Mouse (Mus musculus) c-Kit-positive CD71-positive TER-119-positive erythroid progenitor cells, embryonic 14.5 days (primary cell): ENCODE results near the gene Vhl.

Experiments
- DNase-seq: peaks from one replicate; pipeline ENCODE4 v3.0.0-alpha.2; 2013; ENCODE audit warnings: low spot score

Vhl gene

DNA sequence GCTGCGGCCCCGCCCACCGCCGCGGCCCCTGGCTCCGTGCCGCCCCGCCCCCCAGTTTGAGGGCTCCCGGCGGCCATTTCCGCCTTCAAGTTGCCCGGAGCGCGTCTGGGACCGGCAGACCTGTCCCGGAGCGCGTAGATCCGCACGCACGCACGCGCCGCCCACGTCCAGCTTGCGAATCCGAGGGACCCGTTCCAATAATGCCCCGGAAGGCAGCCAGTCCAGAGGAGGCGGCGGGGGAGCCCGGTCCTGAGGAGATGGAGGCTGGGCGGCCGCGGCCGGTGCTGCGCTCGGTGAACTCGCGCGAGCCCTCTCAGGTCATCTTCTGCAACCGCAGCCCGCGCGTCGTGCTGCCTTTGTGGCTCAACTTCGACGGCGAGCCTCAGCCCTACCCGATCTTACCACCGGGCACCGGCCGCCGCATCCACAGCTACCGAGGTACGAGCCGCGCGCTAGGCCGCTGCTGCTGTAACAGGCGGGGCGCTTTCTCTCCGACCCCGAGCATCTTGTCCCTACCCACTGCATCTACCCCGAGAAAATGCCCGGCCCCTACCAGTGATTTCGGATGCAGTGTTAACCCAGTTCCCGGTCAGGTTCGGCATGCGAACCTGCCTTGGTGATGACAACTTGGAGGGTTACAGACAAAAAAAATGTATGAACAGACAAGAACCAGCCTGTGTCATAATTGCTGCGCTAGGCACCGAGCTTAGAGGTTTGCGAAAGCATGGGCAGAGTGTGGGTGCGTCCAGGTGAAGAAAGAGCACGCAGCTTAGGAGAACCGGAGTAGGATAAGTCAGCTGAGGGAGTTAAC, at the start of gene Vhl:
Gene Vhl, plus strand, starts transcription at position 19 of the 811 bp plus-strand sequence.
- peak; percentile 74 for DNase-seq

DNA sequence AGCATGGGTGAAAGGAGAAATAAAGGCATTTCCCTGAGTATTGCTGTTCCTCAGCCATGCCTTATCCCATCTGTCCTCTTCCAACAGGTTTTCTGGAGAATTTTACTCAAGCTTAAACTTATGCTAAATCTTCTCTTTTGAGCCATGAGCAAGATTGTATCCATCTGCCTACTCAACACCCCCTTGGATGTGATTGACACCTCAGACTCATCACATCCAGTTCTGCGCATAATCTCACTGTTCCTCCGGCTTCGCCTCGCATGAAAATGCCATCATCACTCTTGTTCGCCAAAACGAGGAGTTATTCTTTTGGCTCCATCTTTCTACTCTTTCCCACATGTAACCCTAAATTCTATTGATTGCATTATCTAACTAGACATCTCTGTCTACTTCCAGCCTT, 47.7 kb upstream of the Vhl start:
- no peak for DNase-seq

DNA sequence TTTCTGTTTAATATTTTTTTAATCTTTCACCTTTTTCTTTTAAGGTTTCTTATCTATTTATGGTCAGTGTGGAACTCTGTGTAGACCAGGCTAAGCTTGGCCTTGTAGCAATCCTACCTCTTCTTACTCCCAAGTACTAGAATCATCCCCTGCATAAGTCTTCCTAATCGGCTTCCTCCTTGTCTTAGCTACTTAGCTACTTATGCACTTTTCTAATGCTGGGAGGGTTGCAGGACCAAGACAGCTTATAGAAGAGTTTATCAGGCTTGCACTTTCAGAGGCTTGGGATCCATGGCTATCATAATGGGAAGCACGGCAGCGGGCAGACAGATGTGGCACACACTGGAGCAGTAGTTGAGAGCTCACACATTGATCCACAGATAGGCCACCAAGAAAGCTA, 44.5 kb upstream of the Vhl start:
- DNase-seq: no peak

DNA sequence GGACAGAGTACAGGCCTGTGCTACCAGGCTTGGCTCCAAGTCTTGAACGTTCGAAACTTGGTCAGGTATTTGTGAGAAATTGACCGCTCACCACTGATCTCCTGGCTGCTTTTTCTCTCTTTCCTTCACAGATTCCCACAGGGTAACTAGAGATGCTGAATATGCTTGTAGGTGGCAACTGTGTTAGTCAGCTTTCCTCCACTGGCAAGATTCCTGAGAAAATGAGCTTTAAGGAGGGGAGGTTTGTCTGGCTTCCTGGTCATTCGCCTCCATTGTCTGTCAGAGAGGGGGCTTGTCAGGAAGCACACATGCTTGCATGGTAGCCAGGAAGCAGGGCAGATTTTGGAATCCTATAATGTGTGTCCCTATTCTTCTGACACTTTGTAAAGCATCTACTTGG, 40.7 kb upstream of the Vhl start:
- DNase-seq: no peak

DNA sequence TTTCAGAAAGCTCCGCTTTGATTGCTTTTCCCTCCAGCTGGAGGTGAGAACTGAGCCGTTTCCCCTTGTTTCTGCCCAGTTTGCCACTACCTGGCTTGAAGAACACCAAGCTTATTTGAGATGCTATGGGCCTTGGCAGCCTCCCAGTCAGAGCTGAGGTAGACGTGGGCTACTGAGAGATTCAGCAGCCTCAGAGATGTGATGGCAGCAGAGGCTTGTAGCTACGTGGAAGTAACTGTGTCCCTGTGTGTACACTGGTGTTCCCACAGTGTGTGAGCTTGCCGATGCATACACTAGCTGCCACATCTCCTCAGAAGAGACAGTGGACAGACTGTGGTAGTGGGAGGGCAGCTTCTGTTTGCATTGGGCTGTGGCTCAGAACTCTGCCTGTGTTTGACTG, 38.7 kb upstream of the Vhl start:
- no peak for DNase-seq

DNA sequence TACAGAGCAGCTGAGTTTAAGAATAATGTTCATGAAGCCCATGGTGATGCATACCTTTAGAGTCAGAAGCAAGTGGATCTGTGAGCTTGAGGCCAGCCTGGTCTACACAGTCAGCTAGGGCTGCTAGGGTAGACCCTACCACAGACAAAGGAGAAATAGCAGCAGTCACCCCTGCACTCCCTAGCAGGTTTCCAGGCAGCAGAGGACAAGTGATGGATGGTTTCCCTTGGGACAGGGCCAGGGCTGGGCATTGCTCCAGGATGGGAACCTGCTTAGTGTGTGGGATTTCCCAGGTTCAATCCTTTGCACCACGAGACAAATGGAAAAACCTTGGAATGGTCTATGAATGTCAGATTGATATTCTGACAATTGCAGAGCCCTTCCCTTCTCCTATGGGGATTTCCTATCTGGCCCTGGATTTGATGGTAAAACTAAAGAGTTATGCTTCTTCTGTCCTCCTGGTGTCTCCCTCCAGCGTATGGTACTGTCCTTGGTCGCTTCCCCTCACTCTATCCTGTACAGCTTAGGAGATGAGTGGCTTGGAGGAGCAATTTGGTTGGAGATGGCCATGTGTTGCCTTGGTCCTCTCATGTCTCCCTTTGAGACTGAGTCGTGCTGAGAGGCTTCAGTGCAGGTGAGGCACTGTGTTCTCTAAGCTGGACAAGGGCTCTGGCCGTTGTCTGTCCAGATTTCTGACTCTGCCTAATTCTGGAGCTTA, 37.1 kb upstream of the Vhl start:
- DNase-seq: no peak

DNA sequence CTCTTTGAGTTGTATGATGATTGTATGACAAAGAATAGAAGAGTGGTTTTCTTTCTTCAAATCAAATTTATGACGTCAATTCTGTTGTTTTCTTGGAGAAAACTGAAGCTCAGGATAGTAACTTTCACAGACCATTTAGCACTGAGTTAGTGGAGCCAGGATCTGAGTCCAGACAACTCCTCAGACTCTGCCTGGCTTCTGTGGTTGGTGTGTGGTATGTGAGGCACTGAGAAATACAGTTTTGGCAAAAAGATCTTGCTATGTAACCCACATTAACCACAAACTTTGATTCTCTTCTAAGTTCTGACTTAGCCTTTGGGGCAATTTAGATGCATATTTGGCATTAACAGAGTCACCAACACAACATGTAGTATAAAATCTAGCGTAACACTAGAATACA, 31.1 kb upstream of the Vhl start:
- no peak for DNase-seq

DNA sequence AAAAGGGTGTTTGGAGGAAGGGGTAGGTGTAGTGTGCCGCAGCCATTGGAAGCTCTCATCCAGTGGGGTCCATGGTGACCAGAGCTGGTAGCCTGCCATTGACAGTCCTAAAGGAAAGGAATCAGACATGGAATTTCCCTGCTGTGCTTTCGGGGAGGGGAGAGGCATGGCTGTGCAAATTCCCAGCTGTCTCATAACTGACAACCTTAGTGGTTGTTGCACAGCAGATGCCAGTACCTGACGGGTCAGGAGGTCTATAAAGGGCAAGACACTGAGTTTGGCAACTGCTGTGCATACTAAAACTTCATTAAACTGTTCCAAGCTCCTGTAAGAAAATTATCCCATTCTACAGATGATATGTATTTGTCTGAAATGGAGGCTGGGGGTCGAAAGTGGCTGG, 25.8 kb upstream of the Vhl start:
- no peak for DNase-seq

DNA sequence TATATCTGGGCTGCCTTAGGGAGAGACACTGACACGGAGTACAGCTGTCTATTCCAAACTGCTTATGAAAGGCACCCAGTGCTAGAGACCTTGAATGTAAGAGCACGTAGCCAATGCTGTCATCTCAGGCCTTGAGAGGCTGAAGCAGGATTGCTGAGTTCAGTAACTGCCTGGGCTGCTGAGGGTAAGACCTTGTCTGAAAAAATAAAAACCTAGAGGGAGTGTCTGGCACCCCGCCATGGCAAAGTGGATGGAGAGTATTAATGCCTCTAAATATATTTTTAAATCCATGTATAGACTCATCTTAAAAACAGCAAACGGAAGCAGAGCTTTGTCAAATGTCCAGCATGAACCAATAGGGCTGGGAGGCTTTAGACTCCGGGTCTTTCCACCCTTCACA, 23.9 kb upstream of the Vhl start:
- DNase-seq: no peak

DNA sequence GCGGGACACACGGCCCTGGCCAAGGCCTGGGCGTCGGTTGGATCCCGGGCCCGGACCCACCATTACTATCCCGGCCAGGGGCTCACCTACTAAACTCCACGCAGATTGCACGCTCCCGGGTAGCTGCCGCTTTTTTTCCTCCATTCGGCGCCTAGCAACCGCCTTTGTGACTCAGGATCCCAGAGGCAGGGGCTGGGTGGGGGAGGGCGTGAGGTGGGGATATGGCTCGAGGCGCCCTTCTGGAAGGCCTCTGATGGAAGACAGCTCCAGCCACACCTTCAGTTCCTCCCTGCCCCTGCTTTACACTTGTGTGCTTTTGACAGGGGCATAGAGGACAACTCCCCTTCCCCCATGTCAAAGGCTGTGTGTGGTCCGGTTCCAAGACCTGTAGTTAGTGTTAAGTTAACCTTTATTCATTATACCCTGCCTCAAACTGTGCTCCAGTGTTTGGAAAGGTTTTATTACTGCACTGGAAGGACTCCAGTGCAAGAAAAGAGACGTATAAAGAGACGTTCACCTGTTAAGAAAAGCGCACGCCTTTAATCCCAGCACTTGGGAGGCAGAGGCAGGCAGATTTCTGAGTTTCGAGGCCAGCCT, 23.1 kb upstream of the Vhl start, which contains the start of gene Fancd2os:
Gene Fancd2os, minus strand, starts transcription at position 173 of the 597 bp plus-strand sequence.
- no peak for DNase-seq

DNA sequence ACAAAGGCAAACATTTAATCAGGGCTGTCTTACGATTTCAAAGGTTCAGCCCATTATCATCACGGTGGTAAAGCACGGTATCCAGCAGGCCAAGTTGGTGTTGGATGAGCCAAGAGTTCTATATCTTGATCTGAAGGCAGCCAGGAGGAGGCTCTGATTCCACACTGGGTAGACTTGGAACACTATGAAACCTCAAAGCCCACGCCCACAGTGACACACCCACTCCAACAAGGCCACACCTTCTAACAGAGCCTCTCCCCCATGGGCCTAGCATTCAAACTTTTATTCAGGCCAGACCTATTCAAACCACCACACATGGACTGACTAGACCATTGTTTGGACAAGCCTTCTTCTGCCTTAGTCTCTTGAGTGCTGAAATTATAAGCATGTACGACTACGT, 20.9 kb upstream of the Vhl start:
- peak; percentile 18 for DNase-seq

DNA sequence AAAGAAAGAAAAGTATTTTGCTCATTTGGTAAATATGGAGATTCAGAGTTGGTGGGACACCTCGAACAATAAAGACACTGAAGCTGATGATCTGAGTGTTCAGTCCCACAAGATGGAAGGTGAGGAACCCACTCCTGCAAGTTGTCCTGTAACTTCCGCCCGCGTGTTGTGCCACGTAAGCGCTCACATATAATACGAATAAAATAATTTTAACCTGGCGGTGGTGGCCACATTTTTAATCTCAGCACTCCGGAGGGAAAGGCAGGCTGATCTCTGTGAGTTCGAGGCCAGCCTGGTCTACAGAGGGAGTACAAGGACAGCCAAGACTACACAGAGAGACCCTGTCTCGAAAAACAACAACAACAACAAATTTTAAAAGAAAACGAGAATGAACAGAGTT, 19.8 kb upstream of the Vhl start:
- DNase-seq: no peak

DNA sequence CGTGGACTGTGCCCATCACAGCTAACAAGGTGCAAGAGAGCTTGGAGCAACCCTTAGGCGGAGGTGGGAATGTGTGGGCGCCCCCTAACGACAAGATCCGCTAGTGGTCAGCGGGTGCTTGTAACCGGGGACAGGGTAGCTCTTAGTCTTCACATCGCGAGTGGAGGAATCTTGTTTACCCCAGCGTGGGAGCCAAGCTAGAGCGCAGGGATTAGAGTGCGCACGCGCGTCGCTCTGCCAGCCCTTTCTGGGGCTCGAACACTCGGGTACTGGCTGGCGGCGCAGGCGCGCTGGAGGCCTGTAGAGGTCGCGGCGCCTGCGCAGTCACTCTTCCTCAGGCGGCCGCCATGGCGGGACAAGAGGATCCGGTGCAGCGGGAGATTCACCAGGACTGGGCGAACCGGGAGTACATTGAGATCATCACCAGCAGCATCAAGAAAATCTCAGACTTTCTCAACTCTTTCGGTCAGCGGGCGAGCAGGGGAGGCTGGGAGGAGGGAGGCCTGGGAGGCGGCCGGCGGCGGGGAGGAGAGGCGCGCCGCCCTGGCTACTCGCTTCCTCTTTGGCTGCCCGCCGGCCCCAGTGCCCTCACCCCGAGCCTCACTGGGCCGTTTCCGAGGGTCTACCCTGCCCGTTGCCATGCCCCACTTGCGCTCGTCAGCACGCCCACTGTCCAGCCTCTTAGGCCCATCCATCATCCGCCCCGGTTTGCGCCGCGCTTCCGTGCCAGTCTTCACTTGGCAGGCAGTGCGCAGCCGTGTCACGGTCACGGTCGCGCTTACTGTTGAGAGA, 19.1 kb upstream of the Vhl start, which contains the start of gene Brk1:
Gene Brk1, plus strand, starts transcription at position 341 of the 792 bp plus-strand sequence.
- DNase-seq: peak; percentile 81

DNA sequence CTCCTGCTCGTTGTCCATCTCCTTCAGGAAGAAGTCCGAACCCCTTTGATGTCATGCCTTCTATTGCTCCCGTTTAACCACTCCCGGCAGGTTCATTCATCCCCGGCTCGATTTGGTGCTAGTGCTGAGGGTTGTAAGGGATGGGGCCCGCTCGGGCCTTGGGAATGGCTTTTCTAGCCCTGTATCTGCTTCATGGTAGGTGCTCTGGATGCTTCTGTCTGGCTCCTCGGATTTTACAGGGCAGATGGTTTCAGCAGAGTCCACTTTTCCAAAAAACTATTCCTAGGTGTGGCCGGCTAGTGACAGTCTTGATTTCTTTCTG, 18.6 kb upstream of the Vhl start:
- peak; percentile 37 for DNase-seq

DNA sequence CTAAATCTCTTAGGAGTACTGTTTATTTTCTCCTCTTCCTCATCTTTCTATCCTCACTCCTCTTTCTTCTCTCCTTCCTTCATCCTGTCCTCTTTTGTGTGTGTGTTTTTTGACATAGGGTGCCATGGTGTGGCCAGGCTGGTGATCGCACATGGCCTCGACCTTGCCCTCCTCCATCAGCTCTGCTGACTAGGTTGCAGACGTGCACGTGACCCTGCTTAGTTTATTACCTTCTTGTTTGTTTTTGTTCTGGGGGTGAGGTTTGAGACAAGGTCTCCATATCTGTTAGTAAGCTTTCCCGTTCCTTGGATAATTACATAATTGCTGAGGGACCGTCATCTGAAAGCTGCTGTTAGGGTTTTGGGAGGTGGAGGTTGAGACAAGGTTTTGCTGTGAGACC, 14.9 kb upstream of the Vhl start:
- DNase-seq: no peak

DNA sequence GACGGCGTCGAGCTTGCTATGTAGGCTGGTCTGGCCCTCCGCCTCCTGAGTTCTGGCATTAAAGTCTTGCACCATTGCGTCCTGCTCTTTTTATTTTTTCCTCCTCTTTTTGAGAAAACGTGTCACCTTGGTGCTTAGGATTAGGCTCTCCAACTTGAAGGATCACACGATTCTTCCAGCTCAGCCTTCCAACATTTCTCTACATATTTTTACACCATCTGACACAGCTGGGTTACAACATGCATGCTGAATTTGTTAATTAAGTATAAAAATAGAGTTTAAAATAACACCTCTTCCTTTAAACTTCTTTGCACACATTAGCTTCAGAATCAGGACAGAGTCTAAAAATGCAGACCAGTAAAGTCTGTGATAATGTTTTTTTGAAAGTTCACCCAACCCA, 14.5 kb upstream of the Vhl start:
- DNase-seq: no peak

DNA sequence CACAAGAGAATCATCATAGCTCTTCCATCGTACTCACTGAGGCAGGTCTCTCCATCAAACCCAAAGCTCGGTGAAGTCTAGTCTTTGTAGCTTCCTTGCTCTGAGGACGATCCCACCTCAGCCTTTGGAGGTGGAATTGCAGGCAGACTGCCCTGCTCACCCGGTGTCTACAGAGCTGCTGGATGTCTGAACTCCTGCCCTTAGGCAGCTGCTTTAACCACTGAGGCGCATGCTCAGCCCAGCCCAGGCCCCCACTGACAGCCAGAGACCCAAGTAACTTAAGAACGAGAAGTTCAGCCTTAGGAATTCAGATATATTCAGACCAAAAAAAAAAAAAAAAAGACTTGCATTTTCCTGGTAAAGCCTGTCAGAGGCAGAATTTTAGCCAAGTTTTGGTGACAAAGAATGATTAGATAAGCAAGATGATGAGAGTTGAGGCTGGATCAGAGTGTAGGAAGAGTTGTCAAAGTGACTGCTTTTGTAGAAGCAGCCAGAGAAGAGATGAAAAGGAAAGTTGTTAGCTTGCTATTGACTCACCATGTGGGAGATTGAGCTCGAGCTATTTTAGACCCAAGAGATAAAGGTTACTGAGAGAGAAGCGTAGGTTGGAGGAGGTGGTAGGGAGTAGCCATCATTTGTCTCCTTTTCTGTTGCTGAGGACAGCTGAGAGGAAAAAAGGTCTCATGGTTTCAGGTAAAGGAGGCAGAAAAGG, 11.3 kb upstream of the Vhl start:
- DNase-seq: no peak

DNA sequence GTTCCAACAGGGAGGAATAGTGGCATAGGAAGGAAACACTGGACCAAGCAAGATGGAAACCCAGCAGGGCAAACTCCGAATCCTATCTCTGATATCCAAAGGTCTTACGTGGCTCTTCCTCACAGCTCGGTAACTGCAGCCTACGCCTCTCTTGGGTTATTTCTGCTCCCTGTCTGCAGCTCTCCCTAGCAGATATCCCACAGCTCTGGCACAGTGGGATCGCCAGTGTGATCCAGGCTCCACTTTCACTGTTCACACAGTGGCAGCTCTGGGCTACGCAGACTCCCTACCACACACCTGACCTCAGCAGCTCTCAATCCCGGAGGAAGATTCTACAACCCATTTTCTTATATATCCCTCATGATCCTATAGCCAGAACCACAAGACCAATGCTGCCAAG, 9.6 kb upstream of the Vhl start:
- no peak for DNase-seq

DNA sequence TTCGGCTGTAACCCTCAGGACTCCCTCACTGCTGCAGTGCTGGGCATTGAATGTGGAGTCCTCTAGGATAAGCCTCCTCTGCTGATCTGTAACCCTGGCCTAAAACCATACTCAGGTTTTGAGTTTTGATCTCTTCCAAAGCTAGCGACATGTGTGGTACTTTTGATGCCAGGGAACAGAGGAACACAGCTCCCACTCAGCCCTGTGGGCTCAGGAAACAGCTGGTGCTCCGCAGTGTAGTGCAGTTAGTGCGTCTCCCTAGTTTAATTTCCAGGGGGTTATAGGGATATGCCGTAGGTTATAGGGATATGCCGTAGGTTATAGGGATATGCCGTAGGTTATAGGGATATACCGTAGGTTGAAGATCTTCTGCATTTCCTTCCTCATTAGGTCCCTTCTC, 8.8 kb upstream of the Vhl start:
- no peak for DNase-seq

DNA sequence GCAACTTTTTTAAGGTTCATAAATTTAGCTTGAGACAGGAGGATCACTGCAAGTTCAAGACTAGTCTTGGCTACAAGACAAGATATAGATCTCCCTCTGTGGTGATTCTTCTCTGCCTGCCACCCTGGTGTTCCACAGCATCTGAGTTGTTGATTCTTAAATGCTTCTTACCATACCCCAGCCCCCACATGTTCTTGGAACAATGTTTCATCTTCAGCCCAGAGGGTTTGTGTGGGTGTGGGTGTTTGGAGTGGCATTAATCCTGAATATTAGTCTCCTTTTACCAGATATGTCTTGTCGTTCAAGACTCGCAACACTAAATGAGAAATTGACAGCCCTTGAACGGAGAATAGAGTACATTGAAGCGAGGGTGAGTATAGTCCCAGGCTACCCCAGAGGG, 8.3 kb upstream of the Vhl start:
- DNase-seq: no peak

DNA sequence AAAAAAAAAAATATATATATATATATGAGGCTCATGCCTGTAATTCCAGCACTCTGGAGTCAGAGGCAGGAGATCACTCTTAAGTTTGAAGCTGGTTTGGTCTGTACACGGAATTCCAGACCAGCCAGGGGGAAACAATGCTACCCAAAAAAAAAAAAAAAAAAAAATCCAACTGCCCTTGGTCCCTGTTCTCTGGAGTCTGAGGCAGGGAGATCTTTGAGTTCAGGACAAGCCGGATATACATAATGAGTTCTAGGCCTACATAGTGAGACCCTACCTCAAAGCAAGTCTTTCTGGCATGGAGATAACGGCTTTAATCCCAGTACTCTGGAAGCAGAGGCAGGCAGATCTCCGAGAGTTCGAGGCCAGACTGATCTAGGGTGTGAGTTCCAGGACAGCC, 373 bp upstream of the Vhl start:
- DNase-seq: no peak
